Mouse (Mus musculus) erythroblast, embryonic 14.5 days (primary cell): ENCODE data around the gene Fgfr2.

ENCODE experiments used
- GATA1 ChIP-seq: IDR thresholded peaks from 2 replicates; pipeline ENCODE4 v1.6.1; 2012; ENCODE audit warnings: low read length, inconsistent platforms, mixed read lengths
- TAL1 ChIP-seq: IDR thresholded peaks from 3 replicates; pipeline ENCODE4 v1.6.1; 2012; ENCODE audit warnings: low read length, inconsistent platforms, mixed read lengths

GRCm38 (mm10) chr7:130309180-130309579 is 2814.0 kb downstream of the Fgfr2 start:
- TF ChIP-seq GATA1 (no peak), TAL1 (no peak)
